Mouse (Mus musculus) forebrain, embryonic 14.5 days (tissue): ENCODE measurements around the gene Tnfrsf11a. TPM values are rescaled to one million over a fixed set of nuclear protein-coding genes. Genes with fewer than 3 reads are reported as not detected.

Experiments
- ATAC-seq: fragments of 200-750 bp; cut with Nextera tagmentation; 2 replicates; pipeline ENCODE4 v1.8.0; 2017; ENCODE audit warnings: mild to moderate bottlenecking, moderate library complexity
- DNase-seq: peaks from one replicate; pipeline ENCODE4 v3.0.0-alpha.2; 2015; ENCODE audit warnings: low spot score
- H3K27ac ChIP-seq: fragments of 300-500 bp; sonication (generic); 2 replicates; pipeline ENCODE4 v1.5.1; 2014; ENCODE audit warnings: low read depth, mild to moderate bottlenecking, control low read depth, low read length, moderate library complexity
- H3K27me3 ChIP-seq: fragments of 300-500 bp; sonication (generic); replicated peaks from 2 replicates; pipeline ENCODE4 v1.6.1; 2014; ENCODE audit warnings: low read length, control low read depth, mixed read lengths; ENCODE audit not compliant: control insufficient read depth, insufficient read depth
- H3K36me3 ChIP-seq: fragments of 300-500 bp; sonication (generic); 2 replicates; pipeline ENCODE4 v1.6.1; 2014; ENCODE audit warnings: low read length, control low read depth; ENCODE audit not compliant: control insufficient read depth, insufficient read depth
- H3K4me1 ChIP-seq: fragments of 300-500 bp; sonication (generic); 2 replicates; pipeline ENCODE4 v1.6.1; 2014; ENCODE audit warnings: antibody characterized with exemption, low read length, control low read depth; ENCODE audit not compliant: control insufficient read depth, insufficient read depth
- H3K4me2 ChIP-seq: fragments of 300-500 bp; sonication (generic); 2 replicates; pipeline ENCODE4 v1.6.1; 2014; ENCODE audit warnings: mild to moderate bottlenecking, control low read depth, low read length
- H3K4me3 ChIP-seq: fragments of 300-500 bp; sonication (generic); 2 replicates; pipeline ENCODE4 v1.5.1; 2014; ENCODE audit warnings: low read depth, low read length, control low read depth
- H3K9ac ChIP-seq: fragments of 300-500 bp; sonication (generic); 2 replicates; pipeline ENCODE4 v1.6.1; 2014; ENCODE audit warnings: mild to moderate bottlenecking, low read length, control low read depth, moderate library complexity
- H3K9me3 ChIP-seq: fragments of 300-500 bp; sonication (generic); replicated peaks from 2 replicates; pipeline ENCODE4 v1.6.1; 2016; ENCODE audit warnings: low read length, control low read depth, mixed read lengths; ENCODE audit not compliant: control insufficient read depth
- WGBS: fragments of 180-500 bp; shearing (Covaris S2); extraction: QIAGEN DNeasy Blood & Tissue Kit; methylation state at CpG from one replicate; pipeline ENCODE4 v1.1.7; 2014; 5-methylcytosine and 5-hydroxymethylcytosine counted together
- polyA plus RNA-seq: library from polyadenylated mRNA; unstranded; fragments of >200 nt; fragmentation: Nextera tagmentation; extraction: Ambion mirVana; gene quantifications from 2 replicates; pipeline ENCODE4 v1.2.1, GENCODE M21; 2014

Tnfrsf11a gene
- polyA plus RNA-seq, 1 experiment from 2014 or later = 0.37 TPM

GRCm38 (mm10) chr1:105829171-105829570 lies 48.7 kb downstream of the Tnfrsf11a start:
- Histone ChIP-seq H3K27me3 (no peaks in the 10 kb centered on the region), H3K4me1 (no peaks in the 10 kb centered on the region), H3K4me2 (no peak overlapping the region), H3K4me3 (no peak overlapping the region), H3K9ac (no peak overlapping the region), H3K9me3 (no peaks in the 10 kb centered on the region), H3K36me3 (no peaks in the 10 kb centered on the region), H3K27ac (no peak overlapping the region)
- DNase-seq (peak; percentile 20), ATAC-seq (peak; percentile 50; the same call in 1 of the 2 replicates)
- 68% methylated on average over 5 of the region's 5 CpGs for WGBS

- Histone ChIP-seq H3K27ac (no peak overlapping the region), H3K36me3 (no peaks in the 10 kb centered on the region), H3K4me2 (no peak overlapping the region), H3K9me3 (no peaks in the 10 kb centered on the region), H3K4me3 (no peak overlapping the region), H3K4me1 (no peaks in the 10 kb centered on the region), H3K27me3 (no peaks in the 10 kb centered on the region), H3K9ac (no peak overlapping the region)
- 86% methylated on average over 1 of the region's 1 CpGs for WGBS
- DNase-seq (no peak), ATAC-seq (no peak)
Measured at GRCm38 (mm10) chr1:105832784-105833183, 52.3 kb downstream of the Tnfrsf11a start.

GRCm38 (mm10) chr1:105842950-105843349 lies 62.4 kb downstream of the Tnfrsf11a start:
- WGBS = 17% methylated on average over 10 of the region's 10 CpGs
- H3K27me3 ChIP-seq = no peaks in the 10 kb centered on the region
- peak overlapping the region; percentile 40 for H3K9ac ChIP-seq
- H3K4me1 ChIP-seq = peaks cover 9% of the 10 kb centered on the region; the same call in 1 of the 2 replicates
- no peaks in the 10 kb centered on the region for H3K36me3 ChIP-seq
- ATAC-seq = peak; percentile 57
- H3K4me3 ChIP-seq = peak overlapping the region; percentile 32
- DNase-seq = peak; percentile 18
- no peaks in the 10 kb centered on the region for H3K9me3 ChIP-seq
- H3K27ac ChIP-seq = no peak overlapping the region; the same call in 1 of the 2 replicates
- peak overlapping the region; percentile 59 for H3K4me2 ChIP-seq

- Histone ChIP-seq H3K27me3 (no peaks in the 10 kb centered on the region), H3K27ac (no peak overlapping the region; the same call in 1 of the 2 replicates), H3K9me3 (no peaks in the 10 kb centered on the region), H3K36me3 (no peaks in the 10 kb centered on the region), H3K9ac (peak overlapping the region; percentile 40), H3K4me1 (peaks cover 9% of the 10 kb centered on the region; the same call in 1 of the 2 replicates), H3K4me3 (peak overlapping the region; percentile 32), H3K4me2 (peak overlapping the region; percentile 59)
- WGBS = 0% methylated on average over 12 of the region's 12 CpGs
- DNase-seq = peak; percentile 73
- ATAC-seq = peak; percentile 47; the same call in 1 of the 2 replicates
Measured at GRCm38 (mm10) chr1:105843386-105843785, 62.9 kb downstream of the Tnfrsf11a start.

- Histone ChIP-seq H3K4me2 (peak overlapping the region; percentile 59), H3K4me3 (peak overlapping the region; percentile 32), H3K36me3 (no peaks in the 10 kb centered on the region), H3K27ac (no peak overlapping the region), H3K9ac (no peak overlapping the region), H3K4me1 (peaks cover 9% of the 10 kb centered on the region; the same call in 1 of the 2 replicates), H3K27me3 (no peaks in the 10 kb centered on the region), H3K9me3 (no peaks in the 10 kb centered on the region)
- DNase-seq (peak; percentile 27), ATAC-seq (peak; percentile 54; the same call in 1 of the 2 replicates)
- WGBS = 4% methylated on average over 2 of the region's 2 CpGs
Measured at GRCm38 (mm10) chr1:105843856-105844255, 63.3 kb downstream of the Tnfrsf11a start.

- DNase-seq (peak; percentile 58), ATAC-seq (peak; percentile 79)
- no peaks in the 10 kb centered on the region for H3K9me3 ChIP-seq
- no peaks in the 10 kb centered on the region for H3K36me3 ChIP-seq
- no peaks in the 10 kb centered on the region for H3K27me3 ChIP-seq
- peak overlapping the region; percentile 59 for H3K4me2 ChIP-seq
- peaks cover 9% of the 10 kb centered on the region; the same call in 1 of the 2 replicates for H3K4me1 ChIP-seq
- H3K27ac ChIP-seq = no peak overlapping the region
- WGBS = 5% methylated on average over 28 of the region's 28 CpGs
- peak overlapping the region; percentile 32 for H3K4me3 ChIP-seq
- peak overlapping the region; percentile 50 for H3K9ac ChIP-seq
Measured at GRCm38 (mm10) chr1:105844341-105845006, 64.0 kb downstream of the Tnfrsf11a start.

GRCm38 (mm10) chr1:105846431-105846830 lies 65.9 kb downstream of the Tnfrsf11a start:
- H3K27ac ChIP-seq = no peak overlapping the region
- no peaks in the 10 kb centered on the region for H3K9me3 ChIP-seq
- no peak for DNase-seq
- no peak overlapping the region for H3K9ac ChIP-seq
- H3K36me3 ChIP-seq = no peaks in the 10 kb centered on the region
- peaks cover 9% of the 10 kb centered on the region; the same call in 1 of the 2 replicates for H3K4me1 ChIP-seq
- no peak overlapping the region for H3K4me2 ChIP-seq
- no peak overlapping the region for H3K4me3 ChIP-seq
- ATAC-seq = no peak
- 77% methylated on average over 2 of the region's 2 CpGs for WGBS
- no peaks in the 10 kb centered on the region for H3K27me3 ChIP-seq

- Histone ChIP-seq H3K4me3 (no peak overlapping the region), H3K9ac (no peak overlapping the region), H3K4me2 (no peak overlapping the region), H3K9me3 (no peaks in the 10 kb centered on the region), H3K36me3 (no peaks in the 10 kb centered on the region), H3K4me1 (peaks cover 4% of the 10 kb centered on the region; the same call in 1 of the 2 replicates), H3K27ac (no peak overlapping the region), H3K27me3 (no peaks in the 10 kb centered on the region)
- ATAC-seq (no peak), DNase-seq (no peak)
- WGBS = 91% methylated on average over 8 of the region's 8 CpGs
Measured at GRCm38 (mm10) chr1:105848806-105849205, 68.3 kb downstream of the Tnfrsf11a start.

GRCm38 (mm10) chr1:105851341-105851740 lies 70.8 kb downstream of the Tnfrsf11a start:
- no peaks in the 10 kb centered on the region for H3K36me3 ChIP-seq
- H3K9me3 ChIP-seq = no peaks in the 10 kb centered on the region
- H3K4me1 ChIP-seq = no peaks in the 10 kb centered on the region
- H3K27me3 ChIP-seq = no peaks in the 10 kb centered on the region
- H3K9ac ChIP-seq = no peak overlapping the region
- WGBS = 96% methylated on average over 2 of the region's 2 CpGs
- no peak for DNase-seq
- H3K4me2 ChIP-seq = no peak overlapping the region
- no peak overlapping the region for H3K27ac ChIP-seq
- H3K4me3 ChIP-seq = no peak overlapping the region
- no peak for ATAC-seq
